In the genomic region with DNA sequence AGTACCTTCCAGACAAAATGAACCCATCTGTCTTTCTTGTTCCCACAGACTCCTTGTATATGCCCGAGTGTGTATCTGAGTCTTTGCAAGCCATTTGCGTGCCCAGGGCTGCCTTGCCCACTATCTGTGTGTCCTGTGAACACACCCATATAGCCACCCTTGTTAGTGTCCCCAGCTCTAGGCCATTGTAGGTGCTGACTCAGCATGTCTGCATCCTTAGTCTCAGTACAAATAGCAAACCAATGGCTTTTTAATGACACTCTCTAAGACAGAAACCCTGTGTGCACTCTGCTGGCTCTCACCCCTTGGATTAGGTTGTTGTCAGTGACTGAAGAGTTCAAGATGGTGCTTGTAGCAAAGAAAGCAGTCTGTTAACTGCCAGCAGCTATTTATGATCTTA, we compare ENCODE assay signal across 23 mouse cellular contexts. TPM values are rescaled to one million over a fixed set of nuclear protein-coding genes. Genes with fewer than 3 reads are reported as not detected.
DNase-seq lines count a peak whose midpoint lies in the region; ATAC-seq and TF ChIP-seq lines count a peak whose summit lies in the region.
"Had no signal": no experiment of that assay in that cellular context is flagged by ENCODE, and none has a peak within 500 bp of the region (broad histone marks: within the 10 kb centered on the region; RNA-seq: fewer than 3 reads in every experiment).

No protein-coding gene starts in this region.

- H3K4me3 ChIP-seq in lung, postnatal 0 days (ENCODE audit: low read depth, low read length), result no peak overlapping the region
- no peak overlapping the region for H3K4me3 ChIP-seq in lung, adult 2 months (replicated peaks; ENCODE audit: extremely low read depth, low read depth, low read length)
- H3K4me3 ChIP-seq in CH12.LX (replicated peaks in 1 of 3; ENCODE audit: low read depth in 2 of 3, low read length in 2 of 3, poor library complexity in 1 of 3), result no peak overlapping the region
- no peak overlapping the region for H3K4me3 ChIP-seq in MEL (ENCODE audit: control insufficient read depth in 1 of 2, insufficient read depth in 1 of 2, low read depth in 2 of 2, low read length in 2 of 2)
- H3K4me3 ChIP-seq: embryonic facial prominence, embryonic 10.5 days; embryonic facial prominence, embryonic 12.5 days; forebrain, embryonic 13.5 days; forebrain, embryonic 15.5 days had no signal

- no peak for TF ChIP-seq CTCF in lung, postnatal 0 days (IDR thresholded peaks at IDR 0.05)
- no peak for TF ChIP-seq CTCF in lung, adult 2 months (IDR thresholded peaks at IDR 0.05; ENCODE audit: insufficient read depth, low read length)
- no peak for TF ChIP-seq CTCF in CH12.LX (conservative IDR thresholded peaks at IDR 0.05 in 1 of 2, IDR thresholded peaks at IDR 0.05 in 1 of 2; ENCODE audit: low read depth in 2 of 2, low read length in 2 of 2)
- no peak for TF ChIP-seq CTCF in MEL (IDR thresholded peaks at IDR 0.05 in 2 of 3, conservative IDR thresholded peaks at IDR 0.05 in 1 of 3; ENCODE audit: control insufficient read depth in 1 of 3, insufficient read depth in 1 of 3, low read depth in 2 of 3, low read length in 3 of 3, poor library complexity in 1 of 3, severe bottlenecking in 1 of 3)

- TF ChIP-seq POLR2A in lung, adult 2 months (IDR thresholded peaks at IDR 0.05; ENCODE audit: borderline replicate concordance, extremely low read depth, low read depth, low read length), result no peak
- TF ChIP-seq POLR2A in CH12.LX (IDR thresholded peaks at IDR 0.05; ENCODE audit: low read depth, low read length), result no peak
- TF ChIP-seq POLR2A in MEL (IDR thresholded peaks at IDR 0.05; ENCODE audit: control insufficient read depth in 1 of 2, insufficient read depth in 1 of 2, low read depth in 1 of 2, low read length in 2 of 2, poor library complexity in 1 of 2), result no peak

- no peaks in the 10 kb centered on the region for H3K27me3 ChIP-seq in lung, postnatal 0 days (replicated peaks; ENCODE audit: insufficient read depth, low read length)
- no peaks in the 10 kb centered on the region for H3K27me3 ChIP-seq in CH12.LX (replicated peaks)
- no peaks in the 10 kb centered on the region for H3K27me3 ChIP-seq in MEL (ENCODE audit: control insufficient read depth in 1 of 2, insufficient read depth in 2 of 2, low read length in 2 of 2)
- H3K27me3 ChIP-seq: embryonic facial prominence, embryonic 12.5 days; forebrain, embryonic 13.5 days; forebrain, embryonic 15.5 days had no signal

- dilution Hi-C loops in CH12.LX (cut with MboI; ENCODE audit: extremely low pct_ligation_motif_present, extremely low pct_unique_long_range_greater_than_20kb, low sequenced_read_pairs), result no loop called here

- peak; percentile 68 for DNase-seq in heart, adult 11 months
- DNase-seq in heart, adult 8-10 months (ENCODE audit: low spot score), result no peak
- DNase-seq in lung, postnatal 0 days (ENCODE audit: low spot score), result no peak
- no peak for DNase-seq in lung, adult 2 months
- DNase-seq in CH12.LX (ENCODE audit: extremely low read depth), result no peak
- DNase-seq in MEL (ENCODE audit: low read depth, low spot score), result no peak
- DNase-seq in testis, postnatal 14 days (ENCODE audit: low spot score), result no peak
- DNase-seq: adrenal gland, adult 2 months; adrenal gland, postnatal 14 days; adrenal gland, postnatal 36 days; B cell, adult 2 months; cerebellum, adult 11-12 months; cerebellum, adult 2 months; cerebellum, adult 9-10 months; cerebellum, postnatal 10 days; cerebellum, postnatal 25 days; forebrain, postnatal 0 days had no signal

- H3K79me2 ChIP-seq in CH12.LX (replicated peaks; ENCODE audit: control insufficient read depth, extremely low read depth, insufficient read depth, poor library complexity, severe bottlenecking) (no peaks in the 10 kb centered on the region), MEL (ENCODE audit: control insufficient read depth, insufficient read depth, low read length, poor library complexity) (no peaks in the 10 kb centered on the region)

- TF ChIP-seq RAD21 in CH12.LX (IDR thresholded peaks at IDR 0.05; ENCODE audit: low read depth, low read length) (no peak), MEL (IDR thresholded peaks at IDR 0.05; ENCODE audit: low read depth, low read length) (no peak)

- no peaks in the 10 kb centered on the region for H3K9me3 ChIP-seq in lung, postnatal 0 days (ENCODE audit: low read length)
- H3K9me3 ChIP-seq in CH12.LX (replicated peaks; ENCODE audit: low read length), result peaks cover 9% of the 10 kb centered on the region
- no peaks in the 10 kb centered on the region for H3K9me3 ChIP-seq in MEL (replicated peaks; ENCODE audit: insufficient read depth, low read length)
- H3K9me3 ChIP-seq: embryonic facial prominence, embryonic 12.5 days; forebrain, embryonic 15.5 days had no signal

- no peaks in the 10 kb centered on the region for H3K36me3 ChIP-seq in lung, postnatal 0 days (ENCODE audit: insufficient read depth, low read length)
- H3K36me3 ChIP-seq in CH12.LX (replicated peaks in 1 of 2; ENCODE audit: control insufficient read depth in 1 of 2, insufficient read depth in 1 of 2, low read length in 1 of 2), result no peaks in the 10 kb centered on the region
- H3K36me3 ChIP-seq in MEL (ENCODE audit: control insufficient read depth in 1 of 2, insufficient read depth in 2 of 2, low read length in 2 of 2), result no peaks in the 10 kb centered on the region
- H3K36me3 ChIP-seq: embryonic facial prominence, embryonic 10.5 days; embryonic facial prominence, embryonic 12.5 days; forebrain, embryonic 15.5 days; G1E had no signal

- no peak overlapping the region for H3K27ac ChIP-seq in lung, postnatal 0 days (ENCODE audit: low read length)
- H3K27ac ChIP-seq in CH12.LX (ENCODE audit: insufficient read depth, low read depth) (no peak overlapping the region), MEL (ENCODE audit: control insufficient read depth, low read depth, low read length) (no peak overlapping the region)
- H3K27ac ChIP-seq: embryonic facial prominence, embryonic 10.5 days; embryonic facial prominence, embryonic 12.5 days; forebrain, embryonic 13.5 days; forebrain, embryonic 15.5 days had no signal

- WGBS in lung, postnatal 0 days, result 95% methylated on average over 2 of the region's 2 CpGs
- 89% methylated on average over 2 of the region's 2 CpGs for WGBS in lung, adult 2 months

- in situ Hi-C loops in CH12.LX (cut with MboI; ENCODE audit: low pct_ligation_motif_present, low pct_unique_long_range_greater_than_20kb, low sequenced_read_pairs), result no loop called here

- no peak overlapping the region for H3K9ac ChIP-seq in lung, postnatal 0 days (replicated peaks; ENCODE audit: low read depth)
- H3K9ac ChIP-seq in CH12.LX (ENCODE audit: insufficient read depth, low read depth), result no peak overlapping the region
- no peak overlapping the region for H3K9ac ChIP-seq in MEL (ENCODE audit: control insufficient read depth, low read depth, low read length, poor library complexity, severe bottlenecking)
- H3K9ac ChIP-seq: embryonic facial prominence, embryonic 12.5 days; forebrain, embryonic 13.5 days; forebrain, embryonic 15.5 days; forebrain, postnatal 0 days had no signal

- no peak for TF ChIP-seq EP300 in lung, postnatal 0 days (IDR thresholded peaks at IDR 0.05)
- TF ChIP-seq EP300 in CH12.LX (IDR thresholded peaks at IDR 0.05; ENCODE audit: low read length) (no peak), MEL (IDR thresholded peaks at IDR 0.05; ENCODE audit: low read depth in 1 of 2, low read length in 2 of 2) (no peak)

- no peaks in the 10 kb centered on the region for H3K4me1 ChIP-seq in lung, postnatal 0 days (ENCODE audit: insufficient read depth, low read depth, low read length)
- H3K4me1 ChIP-seq in lung, adult 2 months (ENCODE audit: control insufficient read depth, insufficient read depth, low read length), result no peaks in the 10 kb centered on the region
- H3K4me1 ChIP-seq in CH12.LX (ENCODE audit: control insufficient read depth in 1 of 2, insufficient read depth in 2 of 2), result no peaks in the 10 kb centered on the region
- H3K4me1 ChIP-seq in MEL (ENCODE audit: control insufficient read depth in 1 of 2, insufficient read depth in 2 of 2, low read length in 2 of 2), result no peaks in the 10 kb centered on the region

- H3K4me2 ChIP-seq in lung, postnatal 0 days (replicated peaks; ENCODE audit: low read depth, low read length), result no peak overlapping the region
- no peak overlapping the region for H3K4me2 ChIP-seq in CH12.LX (ENCODE audit: insufficient read depth, low read depth, poor library complexity, severe bottlenecking)
- H3K4me2 ChIP-seq: embryonic facial prominence, embryonic 12.5 days; forebrain, embryonic 13.5 days; forebrain, embryonic 15.5 days had no signal

- ATAC-seq in lung, postnatal 0 days, result 0 out of 2 replicates have a peak, but pooled peaks have one; percentile 8
- ATAC-seq: CD4-positive, CD25-positive, alpha-beta regulatory T cell, adult 4 months; forebrain, embryonic 13.5 days; forebrain, embryonic 15.5 days; forebrain, postnatal 0 days had no signal

TF ChIP-seq in CH12.LX, 34 proteins besides CTCF, POLR2A, EP300 and RAD21:
- peak; percentile 84 for TF ChIP-seq MAFK (IDR thresholded peaks at IDR 0.05; ENCODE audit: insufficient replicate concordance, low read length)
- TF ChIP-seq MYC (IDR thresholded peaks at IDR 0.05; ENCODE audit: low read depth, low read length), result no peak

TF ChIP-seq in MEL, 35 proteins besides CTCF, POLR2A, EP300 and RAD21:
- TF ChIP-seq USF2 (IDR thresholded peaks at IDR 0.05; ENCODE audit: borderline replicate concordance in 1 of 2, insufficient read depth in 1 of 2, low read depth in 1 of 2, low read length in 2 of 2), result no peak
- no peak for TF ChIP-seq ZKSCAN1 (IDR thresholded peaks at IDR 0.05; ENCODE audit: low read depth, low read length)
- no peak for TF ChIP-seq MAX (IDR thresholded peaks at IDR 0.05; ENCODE audit: low read length)
- TF ChIP-seq SMC3 (IDR thresholded peaks at IDR 0.05; ENCODE audit: low read depth, low read length), result no peak
- TF ChIP-seq ZNF384 (IDR thresholded peaks at IDR 0.05; ENCODE audit: low read depth, low read length), result no peak
- no peak for TF ChIP-seq MXI1 (IDR thresholded peaks at IDR 0.05; ENCODE audit: low read depth, low read length)
- TF ChIP-seq MAFK (IDR thresholded peaks at IDR 0.05; ENCODE audit: borderline replicate concordance, low read depth, low read length), result peak; percentile 42; the same call in 1 of the 2 replicates

RNA-seq across cellular contexts. Expression of gene Foxn3, which starts 33.0 kb away (rescaled TPM):
- total RNA-seq in heart, adult 8-10 months (2022), result 100 to 1,000 TPM in 3 of 4 experiments, 10 to 100 TPM in 1; 98.7 to 128 (median 104) TPM
- polyA plus RNA-seq in lung, postnatal 0 days (2015; fragmentation: Nextera tagmentation; extraction: Ambion mirVana), result 91.0 and 94.3 TPM in 2 replicates
- 43.6 and 48.2 TPM in 2 replicates for polyA plus RNA-seq in lung, adult 2 months (2012; rRNA removed)
- total RNA-seq in CH12.LX (2012; rRNA removed), result 21.1 and 26.8 TPM in 2 replicates
- total RNA-seq in CH12.LX (2014; rRNA removed), result 9.7 and 10.0 TPM in 2 replicates
- 11.0 and 12.5 TPM in 2 replicates for polyA plus RNA-seq in CH12.LX (2012; ENCODE audit: insufficient read length, low read depth)
- 22.8 and 23.1 TPM in 2 replicates for total RNA-seq in MEL (2012; rRNA removed)
- polyA plus RNA-seq in MEL (2012; ENCODE audit: insufficient read depth in 1 of 2, insufficient read length in 2 of 2, low read depth in 1 of 2, low replicate concordance in 2 of 2, missing spikeins in 1 of 2), result 10 to 100 TPM in 1 of 2 experiments, not detected in 1; 15.5 TPM
